Mouse (Mus musculus): Measurements from ENCODE around the gene Cnot11. TPM values are rescaled to one million over a fixed set of nuclear protein-coding genes. Genes with fewer than 3 reads are reported as not detected.

The Cnot11 gene
- polyA plus RNA-seq, 1 experiment from 2014 or later: 15.9 TPM

DNA sequence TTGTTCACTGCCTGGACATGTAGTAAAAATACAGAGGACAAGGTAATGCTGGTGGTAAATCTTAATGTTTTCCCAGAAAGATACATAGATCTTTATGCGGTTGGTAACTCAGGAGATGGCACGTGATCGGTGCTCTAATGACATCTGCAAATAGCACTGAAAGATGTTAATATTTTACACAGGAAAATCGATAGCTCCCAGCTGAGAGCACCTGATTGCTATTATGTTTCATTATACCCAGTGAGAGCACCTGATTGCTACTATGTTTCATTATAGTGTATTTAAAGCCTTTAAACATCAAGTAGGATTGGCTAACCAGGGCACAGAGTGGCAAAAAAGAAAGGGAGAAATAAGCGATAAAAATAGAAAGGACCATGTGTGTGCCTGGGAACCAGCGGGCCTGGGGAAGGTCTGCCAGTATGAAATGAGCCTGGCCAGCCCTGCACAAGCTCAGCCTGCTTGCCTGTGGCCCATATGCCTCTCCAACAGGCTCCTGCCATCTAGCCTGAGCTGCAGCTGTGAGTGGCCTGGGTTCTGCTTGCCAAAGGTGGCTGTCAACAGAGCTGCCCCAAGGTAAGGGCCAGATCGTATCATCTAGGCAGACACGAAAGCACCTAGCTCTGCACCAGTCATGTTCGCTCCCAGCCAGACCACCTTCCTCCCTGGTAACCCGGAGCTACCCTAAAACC is 19.3 kb upstream of the Cnot11 start:
- H3K4me1 ChIP-seq: no peaks in the 10 kb centered on the region

DNA sequence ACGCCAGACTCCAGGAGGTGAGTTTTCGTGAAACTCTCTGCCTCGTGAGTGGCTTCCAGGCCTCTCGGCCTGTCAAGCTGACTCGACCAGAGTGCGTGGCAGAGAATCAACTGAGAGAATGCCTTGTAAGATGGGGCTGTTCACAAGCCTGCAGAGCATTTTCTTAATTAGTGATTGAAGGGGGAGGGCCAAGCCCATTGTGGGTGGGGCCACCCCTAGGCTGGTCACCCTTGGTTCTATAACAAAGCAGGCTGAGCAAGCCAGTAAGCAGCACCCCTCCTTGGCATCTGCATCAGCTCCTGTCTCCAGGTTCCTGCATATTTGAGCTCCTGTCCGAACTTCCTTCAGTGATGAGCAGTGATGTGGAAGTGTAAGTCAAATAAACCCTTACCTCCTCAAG is 13.5 kb upstream of the Cnot11 start:
- Histone ChIP-seq H3K4me1 (no peaks in the 10 kb centered on the region), H3K4me3 (no peak overlapping the region), H3K9ac (no peak overlapping the region), H3K27ac (no peak overlapping the region), H3K4me2 (no peak overlapping the region), H3K9me3 (replicated peaks) (0 out of 2 replicates have a peak, but pooled peaks cover 3% of the 10 kb centered on the region), H3K27me3 (no peaks in the 10 kb centered on the region), H3K36me3 (ENCODE audit: poor library complexity, severe bottlenecking) (no peaks in the 10 kb centered on the region)
- WGBS: 82% methylated on average over 7 of the region's 7 CpGs
- ATAC-seq: no peak

More for the DNA sequence above, 19.3 kb upstream of the Cnot11 start:
- Histone ChIP-seq H3K4me3 (no peak overlapping the region), H3K9me3 (replicated peaks) (0 out of 2 replicates have a peak, but pooled peaks cover 3% of the 10 kb centered on the region), H3K27me3 (no peaks in the 10 kb centered on the region), H3K27ac (no peak overlapping the region), H3K4me2 (no peak overlapping the region), H3K9ac (no peak overlapping the region), H3K36me3 (ENCODE audit: poor library complexity, severe bottlenecking) (no peaks in the 10 kb centered on the region)
- no peak for ATAC-seq
- WGBS: 88% methylated on average over 10 of the region's 10 CpGs

DNA sequence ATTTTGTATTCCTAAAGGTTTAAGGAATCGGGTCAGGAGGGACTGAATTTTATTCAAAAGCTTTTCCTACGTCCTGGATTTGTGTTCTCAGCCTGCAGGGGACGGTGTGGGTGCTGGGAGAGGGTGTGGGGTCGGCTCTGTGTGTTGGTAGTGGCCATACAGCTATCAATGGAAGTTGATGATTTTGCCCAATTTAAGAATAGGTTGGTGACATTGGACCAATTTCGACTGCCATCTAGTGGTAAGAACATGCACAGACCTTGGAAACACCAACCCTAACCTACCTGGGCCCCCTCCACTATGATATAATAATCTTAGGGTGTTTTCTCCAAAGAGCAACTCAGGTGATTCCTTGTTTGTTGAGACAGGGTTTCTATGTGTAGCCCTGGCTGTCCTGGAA is 12.3 kb upstream of the Cnot11 start:
- Histone ChIP-seq H3K27ac (no peak overlapping the region), H3K27me3 (no peaks in the 10 kb centered on the region), H3K9ac (no peak overlapping the region), H3K4me1 (no peaks in the 10 kb centered on the region), H3K4me3 (no peak overlapping the region), H3K9me3 (replicated peaks) (0 out of 2 replicates have a peak, but pooled peaks cover 3% of the 10 kb centered on the region), H3K4me2 (no peak overlapping the region), H3K36me3 (ENCODE audit: poor library complexity, severe bottlenecking) (no peaks in the 10 kb centered on the region)
- WGBS: 28% methylated on average over 5 of the region's 5 CpGs
- 0 out of 2 replicates have a peak, but pooled peaks have one; percentile 13 for ATAC-seq

DNA sequence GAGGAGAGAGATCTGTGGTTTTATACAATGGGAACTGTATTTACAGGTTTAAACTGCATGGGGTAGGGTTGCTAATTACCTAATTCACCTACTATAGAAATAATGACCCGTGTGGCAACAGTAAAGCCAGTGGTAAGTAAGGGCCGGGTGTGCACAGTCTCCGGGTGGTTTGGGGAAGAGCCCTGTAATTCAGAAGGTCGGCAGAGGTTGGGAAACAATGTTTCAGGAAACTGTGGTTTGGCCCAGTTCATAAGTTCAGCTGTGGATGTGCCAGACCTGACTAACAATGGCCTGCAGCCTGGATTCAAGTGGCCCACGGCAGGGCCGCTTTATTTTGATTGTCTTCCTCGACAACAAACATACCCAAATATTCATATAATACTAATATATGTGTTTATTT is 9.0 kb upstream of the Cnot11 start:
- 83% methylated on average over 7 of the region's 7 CpGs for WGBS
- Histone ChIP-seq H3K36me3 (ENCODE audit: poor library complexity, severe bottlenecking) (no peaks in the 10 kb centered on the region), H3K27me3 (no peaks in the 10 kb centered on the region), H3K9me3 (replicated peaks) (no peaks in the 10 kb centered on the region), H3K27ac (no peak overlapping the region), H3K9ac (no peak overlapping the region), H3K4me2 (no peak overlapping the region), H3K4me1 (no peaks in the 10 kb centered on the region), H3K4me3 (no peak overlapping the region)
- no peak for ATAC-seq

DNA sequence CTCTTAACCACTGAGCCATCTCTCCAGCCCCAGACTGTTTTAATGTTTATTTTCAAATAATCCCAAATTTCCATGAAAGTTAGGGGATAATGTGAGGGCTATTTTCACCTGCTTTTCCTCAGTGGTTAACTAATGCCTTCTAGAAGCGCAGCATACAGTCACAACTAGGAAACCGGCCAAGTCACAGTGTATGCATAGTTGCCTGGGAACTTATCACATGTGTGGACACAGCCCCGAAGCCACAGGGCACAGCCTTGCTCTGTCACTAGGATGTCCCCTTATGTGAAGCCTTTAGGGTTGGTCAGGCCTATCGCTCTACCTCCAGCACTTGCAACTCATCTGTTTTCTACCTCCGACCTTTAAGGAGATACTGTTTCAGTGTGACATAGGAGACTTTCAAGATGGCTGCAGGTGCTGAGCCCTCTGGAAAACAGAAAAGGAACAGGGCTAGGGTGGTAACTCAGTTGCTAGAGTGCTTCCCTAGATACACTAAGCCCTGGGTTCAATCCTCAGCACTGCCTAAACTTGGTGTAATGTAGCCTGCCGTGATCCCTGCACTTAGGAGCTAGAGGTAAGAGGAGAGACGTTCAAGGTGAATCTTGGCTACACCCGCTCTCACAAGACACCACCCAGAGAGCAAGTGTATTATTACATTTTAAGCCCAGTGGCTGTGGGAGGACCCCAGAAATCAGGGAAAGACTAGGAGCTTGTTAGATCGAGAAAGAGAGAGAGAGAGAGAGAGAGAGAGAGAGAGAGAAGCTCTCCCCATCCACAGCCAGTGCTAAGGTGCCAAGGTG is 8.2 kb upstream of the Cnot11 start:
- WGBS: 87% methylated on average over 9 of the region's 9 CpGs
- Histone ChIP-seq H3K27me3 (no peaks in the 10 kb centered on the region), H3K4me1 (no peaks in the 10 kb centered on the region), H3K9ac (no peak overlapping the region), H3K4me3 (no peak overlapping the region), H3K27ac (no peak overlapping the region), H3K36me3 (ENCODE audit: poor library complexity, severe bottlenecking) (no peaks in the 10 kb centered on the region), H3K4me2 (no peak overlapping the region), H3K9me3 (replicated peaks) (no peaks in the 10 kb centered on the region)
- no peak for ATAC-seq

DNA sequence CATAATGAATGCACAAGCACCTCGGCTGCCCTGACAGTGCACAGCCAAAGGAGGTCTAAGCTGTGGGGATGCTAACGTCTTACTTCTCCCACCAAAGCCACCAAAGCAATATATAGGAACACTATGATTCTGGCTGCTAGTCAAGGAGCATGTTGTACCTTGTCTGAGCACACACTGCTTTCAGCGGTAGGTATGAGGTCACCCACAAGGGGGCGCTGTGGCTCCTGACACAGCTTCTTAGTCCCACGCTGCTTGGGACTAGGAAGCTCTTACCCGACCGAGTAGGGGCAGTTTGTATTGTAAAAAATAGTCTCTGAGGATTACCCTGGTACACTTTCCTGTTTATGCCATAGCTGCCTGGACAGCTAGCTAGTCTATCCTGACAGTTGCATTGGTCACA is 7.4 kb upstream of the Cnot11 start:
- H3K27ac ChIP-seq: no peak overlapping the region

DNA sequence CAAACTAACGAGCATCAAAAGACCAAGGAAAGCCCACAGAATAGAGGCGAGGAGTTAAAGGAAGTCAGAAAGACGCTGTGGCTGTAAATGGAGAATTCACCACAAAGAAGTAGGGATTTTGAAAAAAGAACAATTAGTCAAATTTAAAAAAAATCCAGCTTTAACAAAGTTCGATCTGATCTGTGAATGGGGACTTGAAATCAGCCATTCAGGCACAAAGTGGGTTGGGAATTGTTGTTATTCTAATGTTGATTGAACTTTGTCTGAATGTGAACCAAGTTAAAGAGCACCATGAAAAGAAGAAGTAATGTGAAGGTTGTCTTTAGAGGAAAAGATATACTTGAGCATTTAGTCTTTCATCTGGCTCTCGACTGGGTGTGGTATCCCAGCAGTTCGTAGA is 6.5 kb upstream of the Cnot11 start:
- H3K4me1 ChIP-seq: no peaks in the 10 kb centered on the region
- no peaks in the 10 kb centered on the region for H3K9me3 ChIP-seq (replicated peaks)
- H3K4me2 ChIP-seq: no peak overlapping the region
- H3K36me3 ChIP-seq (ENCODE audit: poor library complexity, severe bottlenecking): no peaks in the 10 kb centered on the region
- no peak overlapping the region for H3K9ac ChIP-seq
- H3K27ac ChIP-seq: no peak overlapping the region
- ATAC-seq: no peak
- WGBS: 32% methylated on average over 6 of the region's 6 CpGs
- no peak overlapping the region for H3K4me3 ChIP-seq
- no peaks in the 10 kb centered on the region for H3K27me3 ChIP-seq

More for the DNA sequence above, 7.4 kb upstream of the Cnot11 start:
- WGBS: 12% methylated on average over 7 of the region's 7 CpGs
- H3K4me3 ChIP-seq: no peak overlapping the region
- H3K4me2 ChIP-seq: no peak overlapping the region
- no peaks in the 10 kb centered on the region for H3K36me3 ChIP-seq (ENCODE audit: poor library complexity, severe bottlenecking)
- ATAC-seq: no peak
- no peaks in the 10 kb centered on the region for H3K27me3 ChIP-seq
- no peaks in the 10 kb centered on the region for H3K4me1 ChIP-seq
- H3K9ac ChIP-seq: no peak overlapping the region
- no peaks in the 10 kb centered on the region for H3K9me3 ChIP-seq (replicated peaks)

DNA sequence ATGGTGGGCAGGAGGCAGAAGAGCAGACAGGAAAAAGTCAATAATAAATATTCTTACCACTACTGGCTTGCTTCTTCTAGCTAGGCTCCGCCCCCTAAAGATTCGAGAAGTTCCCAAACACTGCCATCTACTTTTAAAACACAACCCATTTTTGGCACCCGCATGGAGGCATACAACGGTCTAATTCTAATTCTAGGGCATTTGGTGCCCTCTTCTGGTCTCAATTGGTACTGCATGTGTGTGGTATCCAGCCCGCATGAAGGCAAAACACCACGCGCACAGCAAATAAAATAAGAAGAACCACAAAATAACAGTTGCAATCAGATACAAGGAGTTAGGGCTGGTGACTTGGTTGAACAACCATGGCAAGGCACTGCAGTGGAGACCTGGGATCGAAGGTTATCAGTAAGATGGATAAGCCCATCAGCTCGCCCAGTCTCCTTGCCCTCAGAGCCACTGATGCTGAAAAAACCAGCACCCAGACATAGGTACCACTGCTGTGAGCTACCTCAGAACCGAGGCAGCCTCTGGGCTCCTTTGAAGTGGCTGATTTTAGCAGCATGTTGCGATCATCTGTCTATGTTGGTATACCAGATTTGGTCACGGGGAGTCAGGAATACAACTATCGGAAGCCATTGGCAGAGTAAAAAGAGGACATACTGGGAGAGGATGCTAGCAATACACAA is 4.4 kb upstream of the Cnot11 start:
- Histone ChIP-seq H3K4me2 (no peak overlapping the region), H3K36me3 (ENCODE audit: poor library complexity, severe bottlenecking) (no peaks in the 10 kb centered on the region), H3K9me3 (replicated peaks) (no peaks in the 10 kb centered on the region), H3K27ac (no peak overlapping the region), H3K4me3 (no peak overlapping the region), H3K4me1 (no peaks in the 10 kb centered on the region), H3K27me3 (no peaks in the 10 kb centered on the region), H3K9ac (no peak overlapping the region)
- WGBS: 38% methylated on average over 13 of the region's 13 CpGs
- peak; percentile 5; the same call in 1 of the 2 replicates for ATAC-seq

DNA sequence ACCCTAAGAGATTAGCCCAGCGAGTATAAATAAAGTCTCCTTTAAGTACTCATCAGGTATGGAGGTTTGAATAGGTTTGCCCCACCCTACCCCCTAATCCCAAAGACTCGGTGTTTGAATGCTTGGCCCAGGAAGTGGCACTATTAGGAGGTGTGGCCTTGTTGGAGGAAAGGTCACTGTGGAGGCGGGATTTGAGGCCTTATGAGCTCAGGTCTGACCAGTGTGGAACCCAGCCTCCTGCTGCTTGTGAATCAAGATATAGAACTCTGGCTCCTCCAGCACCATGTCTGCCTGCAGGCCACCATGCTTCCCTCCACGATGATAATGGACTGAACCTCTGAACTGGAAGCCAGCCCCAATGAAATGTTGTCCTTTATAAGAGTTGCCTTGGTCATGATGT is 3.8 kb upstream of the Cnot11 start:
- Histone ChIP-seq H3K27ac (no peak overlapping the region), H3K4me3 (no peak overlapping the region), H3K4me2 (no peak overlapping the region), H3K9me3 (replicated peaks) (no peaks in the 10 kb centered on the region), H3K27me3 (no peaks in the 10 kb centered on the region), H3K36me3 (ENCODE audit: poor library complexity, severe bottlenecking) (no peaks in the 10 kb centered on the region), H3K9ac (no peak overlapping the region), H3K4me1 (0 out of 2 replicates have a peak, but pooled peaks cover under 1% of the 10 kb centered on the region)
- 70% methylated on average over 4 of the region's 4 CpGs for WGBS
- ATAC-seq: no peak

DNA sequence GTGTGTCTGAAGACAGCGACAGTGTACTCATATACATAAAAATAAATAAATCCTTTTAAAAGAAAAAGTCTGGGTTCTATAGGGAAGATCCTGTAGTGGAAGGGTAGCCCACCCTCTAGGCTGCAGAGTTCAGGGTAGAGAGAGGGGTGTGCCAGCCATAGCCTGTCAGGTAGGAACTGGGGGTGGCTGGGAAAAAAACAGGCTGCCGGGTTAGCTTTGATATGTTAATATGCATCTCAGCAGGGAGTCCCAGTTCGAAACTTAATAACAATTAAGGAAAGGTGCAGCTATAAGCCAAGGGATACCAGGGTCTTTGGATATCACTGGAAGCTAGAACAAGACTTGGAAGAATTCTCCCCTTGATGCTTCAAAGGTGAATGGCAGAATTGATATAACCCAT is 875 bp upstream of the Cnot11 start:
- H3K27me3 ChIP-seq: no peaks in the 10 kb centered on the region
- no peak overlapping the region for H3K4me2 ChIP-seq
- H3K36me3 ChIP-seq (ENCODE audit: poor library complexity, severe bottlenecking): peaks cover 11% of the 10 kb centered on the region
- peaks cover 20% of the 10 kb centered on the region for H3K4me1 ChIP-seq
- H3K9me3 ChIP-seq (replicated peaks): no peaks in the 10 kb centered on the region
- no peak for ATAC-seq
- H3K27ac ChIP-seq: no peak overlapping the region
- WGBS: 28% methylated on average over 3 of the region's 3 CpGs
- no peak overlapping the region for H3K4me3 ChIP-seq
- H3K9ac ChIP-seq: no peak overlapping the region

DNA sequence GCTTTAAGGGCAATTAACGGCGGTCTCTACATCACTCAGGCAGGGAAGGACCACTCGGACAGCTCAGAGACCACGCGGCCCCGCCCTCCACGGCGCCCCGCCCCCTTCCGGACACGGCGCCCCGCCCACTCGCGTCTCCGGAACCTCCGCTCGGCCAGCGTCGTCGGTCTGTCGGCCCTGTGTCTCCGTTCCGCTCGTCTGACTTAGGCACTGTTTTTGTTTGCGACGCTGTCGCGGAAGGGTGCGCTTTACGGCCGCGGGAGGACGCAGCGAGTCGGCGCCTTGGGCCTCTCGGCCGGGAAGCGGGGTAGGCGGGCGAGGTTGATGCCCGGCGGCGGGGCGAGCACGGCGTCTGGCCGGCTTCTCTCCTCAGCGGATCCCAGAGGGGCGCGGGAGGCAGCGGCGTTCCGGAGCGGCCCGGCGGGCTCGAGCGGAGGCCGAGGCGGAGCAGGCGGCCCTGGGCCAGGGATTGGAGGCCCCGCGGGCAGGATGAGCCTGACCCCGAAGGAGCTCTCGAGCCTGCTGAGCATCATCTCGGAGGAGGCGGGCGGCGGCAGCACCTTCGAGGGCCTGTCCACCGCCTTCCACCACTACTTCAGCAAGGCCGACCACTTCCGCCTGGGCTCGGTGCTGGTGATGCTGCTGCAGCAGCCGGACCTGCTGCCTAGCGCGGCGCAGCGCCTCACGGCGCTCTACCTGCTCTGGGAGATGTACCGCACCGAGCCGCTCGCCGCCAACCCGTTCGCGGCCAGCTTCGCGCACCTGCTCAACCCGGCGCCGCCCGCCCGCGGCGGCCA is 921 bp downstream of the Cnot11 start:
- ATAC-seq: peak; percentile 95
- Histone ChIP-seq H3K27ac (peak overlapping the region; percentile 89), H3K27me3 (no peaks in the 10 kb centered on the region), H3K9me3 (replicated peaks) (no peaks in the 10 kb centered on the region), H3K4me2 (peak overlapping the region; percentile 85), H3K4me3 (peak overlapping the region; percentile 96), H3K36me3 (ENCODE audit: poor library complexity, severe bottlenecking) (peaks cover 29% of the 10 kb centered on the region), H3K4me1 (peaks cover 20% of the 10 kb centered on the region), H3K9ac (peak overlapping the region; percentile 95)
- WGBS: under 1% methylated on average over 80 of the region's 100 CpGs

Data from forebrain, embryonic 13.5 days (tissue).